Mouse (Mus musculus) cerebellum, adult (tissue): ENCODE measurements around the gene Ptf1a.

Source experiments
- ATAC-seq: cut with Nextera tagmentation; 2 replicates; pipeline ENCODE4 v1.9.2; 2017; ENCODE audit warnings: mild to moderate bottlenecking, moderate library complexity, mixed read lengths; ENCODE audit not compliant: insufficient number of reproducible peaks, low FRiP score, low TSS enrichment

Ptf1a gene

DNA sequence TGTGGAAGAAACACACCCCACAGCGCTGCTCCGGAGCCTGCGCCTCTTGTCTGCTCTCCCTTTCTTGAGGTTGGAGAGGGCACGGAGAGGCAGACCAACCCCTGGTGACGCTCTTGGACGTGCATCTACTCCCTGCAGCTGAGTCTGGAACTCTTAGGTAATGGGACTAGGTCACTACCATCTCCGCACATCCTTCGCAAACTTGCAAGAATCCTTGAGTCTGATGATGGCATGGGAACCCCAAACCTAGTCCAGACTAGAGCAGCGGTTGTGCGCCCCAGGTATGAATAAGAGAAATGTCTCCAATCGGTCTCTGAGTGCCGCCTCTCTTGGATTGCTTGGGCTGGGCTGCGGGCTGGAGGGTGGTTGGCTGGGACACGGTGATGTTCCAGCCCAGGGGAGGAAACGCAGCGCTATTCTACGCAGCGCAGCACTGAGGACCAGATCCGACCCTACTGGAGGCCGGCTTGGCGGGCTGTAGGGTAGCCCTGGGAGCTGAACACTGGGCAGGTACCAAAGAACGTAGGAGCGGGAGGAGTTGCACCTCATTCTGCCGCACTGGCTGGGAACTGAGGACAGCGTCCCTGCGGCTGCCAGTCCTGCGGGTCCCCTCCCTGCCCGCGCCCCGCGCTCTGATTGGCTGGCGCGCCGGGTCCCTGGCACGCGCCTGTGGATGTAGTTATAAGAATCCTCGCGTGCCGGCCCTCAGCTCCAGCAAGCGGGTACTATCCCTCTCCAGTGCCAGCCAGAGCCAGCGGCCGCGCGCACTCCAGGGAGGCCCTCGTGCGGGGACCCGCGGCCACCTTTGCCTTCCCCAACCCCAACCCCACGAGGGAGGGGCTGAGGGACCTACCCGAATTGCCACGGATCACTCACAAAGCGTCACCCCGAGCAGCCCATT, at the start of gene Ptf1a:
TSS of gene Ptf1a (plus strand) at position 733 of the 901 bp plus-strand sequence.
- no peak for ATAC-seq

DNA sequence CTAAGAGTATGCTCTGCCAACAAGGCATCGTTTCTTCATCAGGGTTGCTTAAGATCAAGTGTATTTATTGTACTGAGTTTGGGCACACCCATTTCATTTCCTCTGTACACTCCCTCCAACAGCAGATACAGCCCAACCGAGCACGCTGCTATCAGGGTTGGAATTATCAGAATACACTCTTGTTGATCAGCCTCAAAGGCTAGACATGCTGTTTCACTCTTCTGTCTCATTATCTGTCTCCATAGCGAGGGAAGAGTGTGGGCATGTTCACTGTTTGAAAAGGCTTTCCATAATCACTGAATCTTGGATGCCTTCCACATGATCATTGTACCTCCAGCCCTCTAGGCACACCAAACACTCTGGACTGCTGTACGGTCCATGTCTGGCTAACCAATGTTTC, 40.1 kb upstream of the Ptf1a start:
- no peak for ATAC-seq

GRCm38 (mm10) chr2:19406531-19406930, 38.9 kb upstream of the Ptf1a start:
- no peak for ATAC-seq

- peak; percentile 32; the same call in 1 of the 2 replicates for ATAC-seq
These were observed 31.1 kb upstream of the Ptf1a start for GRCm38 (mm10) chr2:19414222-19414965.

DNA sequence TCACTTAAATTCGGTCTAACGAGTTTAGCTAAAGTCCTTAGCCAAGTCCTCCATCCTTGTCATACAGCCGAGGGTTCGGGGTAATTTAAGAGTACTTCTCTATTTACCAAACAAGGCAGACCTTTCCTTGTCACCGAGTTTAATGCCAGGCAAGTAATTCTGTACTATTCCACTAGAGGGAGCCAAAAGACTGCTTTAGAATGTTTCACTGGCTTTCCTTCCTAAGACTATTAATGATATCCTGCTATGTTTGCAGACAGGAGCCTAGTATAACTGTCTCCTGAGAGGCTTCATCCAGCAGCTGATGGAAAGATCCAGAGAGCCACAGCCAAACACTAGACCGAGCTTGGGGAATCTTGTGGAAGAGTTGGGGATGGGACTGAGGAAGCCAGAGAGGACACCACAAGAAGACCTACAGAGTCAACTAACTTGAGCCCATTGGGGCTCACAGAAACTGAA, 30.4 kb upstream of the Ptf1a start:
- peak; percentile 51; the same call in 1 of the 2 replicates for ATAC-seq

GRCm38 (mm10) chr2:19416066-19416465, 29.4 kb upstream of the Ptf1a start:
- ATAC-seq: no peak

DNA sequence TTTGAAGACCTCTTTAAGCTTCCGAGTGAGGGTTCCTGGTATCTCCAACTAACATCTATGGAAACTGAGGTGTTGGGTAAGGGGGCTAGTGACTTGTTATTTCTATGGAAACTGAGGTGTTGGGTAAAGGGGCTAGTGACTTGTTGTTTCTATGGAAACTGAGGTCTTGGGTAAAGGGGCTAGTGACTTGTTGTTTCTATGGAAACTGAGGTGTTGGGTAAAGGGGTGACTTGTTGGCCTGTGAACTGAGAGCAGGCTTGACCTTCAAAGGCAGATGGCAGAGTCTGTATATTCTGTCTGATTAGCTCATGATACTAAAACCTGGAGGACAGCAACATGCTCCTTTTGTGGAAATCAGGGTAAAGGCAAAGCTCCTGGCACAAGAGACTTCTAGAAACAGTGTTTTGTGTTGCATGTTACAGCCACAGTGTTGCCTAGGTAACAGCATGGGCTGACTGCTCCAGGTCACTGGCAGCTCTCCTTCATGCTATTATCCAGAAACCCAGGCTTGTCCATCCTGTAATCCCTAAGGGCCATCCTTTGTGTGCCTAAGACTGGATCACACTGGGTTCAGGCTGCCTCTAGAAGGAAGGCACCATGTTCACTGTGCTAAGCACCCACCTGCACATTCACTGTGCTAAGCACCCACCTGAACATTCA, 25.6 kb upstream of the Ptf1a start:
- no peak for ATAC-seq

DNA sequence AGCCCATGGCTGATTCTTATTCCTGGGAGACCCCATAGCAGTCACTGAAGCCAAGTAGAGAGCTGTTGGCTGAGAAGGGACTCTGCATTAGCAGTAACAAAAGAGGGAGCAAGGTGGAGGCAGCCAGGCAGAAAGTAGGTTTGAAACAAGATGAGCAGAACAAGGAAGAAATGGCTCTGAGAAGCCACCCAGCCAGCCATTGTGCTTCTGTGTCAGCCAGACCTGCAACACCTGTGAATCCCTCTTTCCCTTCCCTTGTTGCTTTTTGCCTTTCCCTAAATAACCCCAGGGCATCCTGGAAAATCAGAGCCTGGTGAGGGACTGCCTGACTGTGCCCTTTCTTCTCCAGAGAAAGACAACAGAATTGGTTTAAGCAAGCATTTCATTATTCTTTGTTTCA, 23.2 kb upstream of the Ptf1a start:
- no peak for ATAC-seq

GRCm38 (mm10) chr2:19423086-19423485, 22.4 kb upstream of the Ptf1a start:
- ATAC-seq: no peak

GRCm38 (mm10) chr2:19429031-19429430, 16.4 kb upstream of the Ptf1a start:
- no peak for ATAC-seq

GRCm38 (mm10) chr2:19429691-19430690, 15.5 kb upstream of the Ptf1a start:
- no peak for ATAC-seq

- no peak for ATAC-seq
These were observed 14.7 kb upstream of the Ptf1a start for GRCm38 (mm10) chr2:19430746-19431145.

GRCm38 (mm10) chr2:19431186-19431585, 14.3 kb upstream of the Ptf1a start:
- ATAC-seq: no peak

DNA sequence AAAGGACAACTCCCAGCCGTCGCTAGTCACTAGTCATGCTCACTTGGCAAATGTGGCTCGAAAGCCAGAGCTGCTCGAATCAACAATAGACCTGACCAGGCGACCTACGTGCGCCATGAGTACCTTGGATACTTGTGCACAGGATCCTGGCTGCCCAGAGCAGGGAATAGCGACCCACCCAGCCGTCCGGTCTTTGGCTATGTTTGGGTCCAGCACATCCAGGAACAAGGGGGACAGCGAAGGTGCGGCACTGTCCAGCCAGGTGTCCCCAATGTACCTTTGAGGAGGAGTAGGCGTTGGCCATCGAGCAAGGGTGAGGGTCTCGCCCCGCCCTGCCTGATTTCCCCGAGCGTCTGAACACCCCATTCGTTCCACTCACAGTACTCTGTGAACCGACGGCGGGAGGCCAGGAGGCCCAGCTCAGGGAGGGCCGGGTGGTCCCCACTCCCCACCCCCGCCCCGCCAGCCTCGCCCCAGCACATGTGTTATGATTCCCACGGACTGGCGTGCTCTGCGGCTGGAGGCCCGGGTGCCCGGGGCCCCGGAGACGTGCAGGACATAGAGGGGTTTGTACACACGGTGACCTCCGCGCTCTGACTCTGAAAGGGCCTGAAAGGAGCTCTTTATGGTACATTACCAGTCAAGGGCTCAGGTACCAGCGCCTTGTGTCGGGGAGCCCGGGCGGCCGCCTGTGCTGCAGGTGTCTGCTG, 13.7 kb upstream of the Ptf1a start:
- ATAC-seq: no peak

DNA sequence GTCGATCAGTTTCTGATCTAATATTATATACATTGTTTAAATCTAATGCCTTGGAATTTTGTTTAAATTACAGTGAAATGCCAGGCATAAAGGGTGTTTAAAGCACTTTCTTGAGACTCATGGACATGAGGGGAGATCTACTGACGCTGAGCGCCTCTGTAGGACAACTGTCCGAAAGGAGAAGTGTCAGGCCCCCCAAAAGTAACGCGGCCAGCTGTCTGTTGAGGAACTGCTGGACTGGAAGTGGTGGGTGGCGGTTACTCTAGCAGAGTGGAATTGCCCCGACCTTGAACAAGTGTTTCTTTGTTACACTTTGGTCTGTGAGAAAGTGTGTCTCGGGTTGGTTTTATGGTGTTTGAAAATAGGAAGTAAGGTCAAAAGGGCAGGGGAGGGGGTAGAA, 1.1 kb upstream of the Ptf1a start:
- no peak for ATAC-seq

- ATAC-seq: no peak
These were observed 523 bp downstream of the Ptf1a start for GRCm38 (mm10) chr2:19445871-19446501.

- no peak for ATAC-seq
These were observed 1.3 kb downstream of the Ptf1a start for GRCm38 (mm10) chr2:19446746-19447145.

DNA sequence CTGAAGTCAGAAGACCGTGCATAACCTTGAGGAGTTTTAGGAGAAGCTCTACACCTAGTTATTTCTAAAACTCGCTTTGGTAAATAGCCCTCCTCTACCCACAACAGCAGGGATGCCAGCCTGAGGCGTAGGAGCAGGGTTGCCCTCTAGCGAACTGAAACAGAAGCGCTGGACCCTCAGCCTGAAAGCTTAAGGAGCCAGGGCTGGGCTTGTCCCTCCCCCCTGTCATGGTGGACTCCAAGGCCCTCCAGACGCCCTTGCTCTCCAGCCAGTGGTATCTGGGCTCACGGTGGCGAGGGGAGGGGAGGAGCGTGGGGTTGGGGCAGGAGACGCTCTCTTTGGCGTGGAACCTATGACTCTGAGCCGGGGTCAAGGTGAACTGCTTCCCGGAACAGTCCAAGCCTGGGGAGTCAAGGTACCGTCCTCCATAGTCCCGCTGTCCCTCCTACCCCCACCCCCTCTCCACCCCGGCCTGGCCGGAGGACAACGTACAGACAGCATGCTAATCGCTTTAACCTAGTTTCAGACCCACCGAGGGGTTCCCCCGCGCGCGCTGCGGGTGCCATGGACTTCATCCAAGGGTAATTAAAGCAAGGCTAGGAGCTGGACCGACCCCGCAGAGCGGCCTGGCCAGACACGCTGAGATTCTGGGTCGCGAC, 2.7 kb downstream of the Ptf1a start:
- ATAC-seq: peak; percentile 32; the same call in 1 of the 2 replicates
